Mouse (Mus musculus): ENCODE measurements around the gene Olfr155. TPM values are rescaled to one million over a fixed set of nuclear protein-coding genes. Genes with fewer than 3 reads are reported as not detected.

Gene Olfr155
- polyA plus RNA-seq, 1 experiment from 2014 or later, result not detected

DNA sequence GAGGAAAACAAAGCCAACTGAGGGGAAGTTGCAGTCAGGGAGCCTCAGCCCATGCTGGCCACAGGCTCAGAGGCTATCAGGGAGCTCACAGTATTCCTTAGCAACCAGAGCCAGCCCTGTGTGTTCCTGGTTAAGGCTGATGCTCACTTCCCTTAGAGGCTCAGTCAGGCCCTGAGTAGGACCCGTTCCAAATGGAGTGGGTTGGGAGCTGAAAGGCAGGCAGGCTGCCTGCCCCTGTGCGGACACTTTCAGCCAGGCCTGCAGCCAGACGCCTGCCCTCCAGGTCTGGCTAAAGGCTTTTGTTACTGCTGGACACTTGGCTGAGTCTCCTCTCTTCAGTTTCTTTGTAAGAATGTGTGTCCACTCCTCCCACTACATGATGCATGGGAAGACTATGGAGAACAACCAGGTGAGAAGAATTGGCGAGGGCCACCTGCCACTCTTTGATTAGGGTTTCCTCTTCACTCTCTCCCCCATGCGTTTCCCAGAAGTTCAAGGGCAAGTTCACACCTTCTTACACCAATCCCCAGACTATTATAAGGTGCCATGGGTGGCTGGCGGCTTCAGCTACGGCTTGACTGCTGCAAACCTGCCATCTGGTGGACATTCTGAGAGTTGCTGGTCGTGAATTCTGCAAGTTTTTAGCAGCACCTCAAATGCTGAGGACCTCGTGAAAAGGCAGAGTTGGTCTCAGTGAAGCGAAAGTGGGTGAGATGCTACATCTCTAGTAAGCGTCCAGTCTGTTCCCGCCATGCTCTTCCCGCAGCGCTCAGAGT is 9.6 kb downstream of the Olfr155 start:
- ATAC-seq, result no peak
- TF ChIP-seq CTCF (IDR thresholded peaks at IDR 0.05), result peak; percentile 81
- in situ Hi-C loops (cut with MboI; ENCODE audit: low pct_unique_long_range_greater_than_20kb), result no loop called here
- DNase-seq (ENCODE audit: low read depth, low spot score), result no peak
- H3K27me3 ChIP-seq, result peaks cover 5% of the 10 kb centered on the region
- CTCF ChIA-PET, result interaction anchor here (1.6 kb wide), 1 partner anchor 235 kb away, joined by 3 read pairs; no protein-coding TSS in a partner anchor
- POLR2A ChIA-PET, result interaction anchor here (0.5 kb wide), 1 partner anchor 371 kb away, joined by 3 read pairs; no protein-coding TSS in a partner anchor

DNA sequence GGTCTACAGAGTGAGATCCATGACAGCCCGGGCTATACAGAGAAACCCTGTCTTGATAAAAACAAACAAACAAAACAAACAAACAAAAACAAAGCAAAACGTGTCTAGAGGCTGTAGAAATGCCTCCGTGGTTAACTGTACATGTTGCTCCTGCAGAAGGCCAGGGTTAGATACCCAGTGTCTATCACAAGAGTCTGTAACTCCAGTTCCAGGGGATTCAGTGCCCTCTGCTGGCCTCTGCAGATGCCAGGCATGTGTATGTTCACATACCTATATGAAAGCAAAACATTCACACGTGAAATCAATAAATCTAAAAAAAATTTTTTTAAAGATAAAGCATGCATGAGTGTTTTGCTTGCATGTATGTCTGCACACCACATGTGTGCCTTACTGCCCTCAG is 11.9 kb downstream of the Olfr155 start:
- TF ChIP-seq CTCF (IDR thresholded peaks at IDR 0.05), result no peak
- no peaks in the 10 kb centered on the region for H3K27me3 ChIP-seq
- ChIA-PET CTCF (interaction anchor here (1.8 kb wide), 1 partner anchor 100 kb away, joined by 7 read pairs; no protein-coding TSS in a partner anchor), POLR2A (no interaction called here)
- ATAC-seq (no peak), DNase-seq (ENCODE audit: low read depth, low spot score) (no peak)
- in situ Hi-C loops (cut with MboI; ENCODE audit: low pct_unique_long_range_greater_than_20kb), result no loop called here

DNA sequence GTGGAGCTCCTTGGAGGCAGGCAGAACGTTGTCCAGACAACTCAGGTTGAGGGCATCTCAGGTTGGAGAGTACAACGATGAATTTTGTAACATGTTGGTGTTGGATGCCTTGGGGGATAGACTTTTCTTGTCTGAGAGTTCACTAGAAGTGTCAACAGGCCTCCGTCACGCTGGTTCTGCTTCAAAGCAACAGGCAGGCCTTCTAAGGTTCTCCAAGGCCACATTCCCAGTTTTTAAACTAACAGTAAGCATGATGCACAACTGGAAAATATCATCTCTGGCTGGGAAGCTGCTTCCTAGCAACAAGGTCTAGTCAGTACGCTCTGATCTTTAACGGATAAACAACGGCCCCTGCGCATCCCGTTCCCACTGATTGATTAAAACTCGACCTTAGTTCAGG is 18.5 kb downstream of the Olfr155 start:
- in situ Hi-C loops (cut with MboI; ENCODE audit: low pct_unique_long_range_greater_than_20kb), result loop anchor here (5.0 kb wide), 2 partner anchors 98 to 123 kb away; partner anchors contain the start of gene Olfr159
- ChIA-PET CTCF (no interaction called here), POLR2A (no interaction called here)
- ATAC-seq (no peak), DNase-seq (ENCODE audit: low read depth, low spot score) (no peak)
- TF ChIP-seq CTCF (IDR thresholded peaks at IDR 0.05), result no peak
- H3K27me3 ChIP-seq, result no peaks in the 10 kb centered on the region

DNA sequence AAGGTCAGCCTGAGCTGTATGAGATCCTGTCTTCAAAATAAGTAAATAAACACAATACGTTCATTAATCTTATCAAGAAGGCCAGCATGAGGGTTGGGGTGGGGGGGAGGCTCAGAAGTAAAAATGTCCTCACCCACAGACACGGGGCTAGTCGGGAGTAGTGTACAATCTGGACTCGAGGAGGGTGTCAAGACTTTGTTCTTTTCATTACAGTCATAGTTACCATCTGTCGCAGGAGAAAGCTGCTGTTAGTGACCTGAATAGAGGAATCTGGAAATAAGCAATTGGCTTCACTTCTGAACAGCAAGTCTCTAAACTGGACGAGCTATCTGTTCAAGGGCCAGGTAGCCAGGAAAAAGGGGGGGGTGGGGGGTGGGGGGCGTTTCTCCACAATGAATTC is 23.1 kb downstream of the Olfr155 start:
- in situ Hi-C loops (cut with MboI; ENCODE audit: low pct_unique_long_range_greater_than_20kb), result loop anchor here (5.0 kb wide), 1 partner anchor 102 kb away; the partner anchor contains the start of gene Olfr159
- no peak for DNase-seq (ENCODE audit: low read depth, low spot score)
- POLR2A ChIA-PET, result no interaction called here
- CTCF ChIA-PET, result interaction anchor here (1.2 kb wide), 1 partner anchor 130 kb away, joined by 3 read pairs; no protein-coding TSS in a partner anchor
- no peak for TF ChIP-seq CTCF (IDR thresholded peaks at IDR 0.05)
- no peak for ATAC-seq
- no peaks in the 10 kb centered on the region for H3K27me3 ChIP-seq

DNA sequence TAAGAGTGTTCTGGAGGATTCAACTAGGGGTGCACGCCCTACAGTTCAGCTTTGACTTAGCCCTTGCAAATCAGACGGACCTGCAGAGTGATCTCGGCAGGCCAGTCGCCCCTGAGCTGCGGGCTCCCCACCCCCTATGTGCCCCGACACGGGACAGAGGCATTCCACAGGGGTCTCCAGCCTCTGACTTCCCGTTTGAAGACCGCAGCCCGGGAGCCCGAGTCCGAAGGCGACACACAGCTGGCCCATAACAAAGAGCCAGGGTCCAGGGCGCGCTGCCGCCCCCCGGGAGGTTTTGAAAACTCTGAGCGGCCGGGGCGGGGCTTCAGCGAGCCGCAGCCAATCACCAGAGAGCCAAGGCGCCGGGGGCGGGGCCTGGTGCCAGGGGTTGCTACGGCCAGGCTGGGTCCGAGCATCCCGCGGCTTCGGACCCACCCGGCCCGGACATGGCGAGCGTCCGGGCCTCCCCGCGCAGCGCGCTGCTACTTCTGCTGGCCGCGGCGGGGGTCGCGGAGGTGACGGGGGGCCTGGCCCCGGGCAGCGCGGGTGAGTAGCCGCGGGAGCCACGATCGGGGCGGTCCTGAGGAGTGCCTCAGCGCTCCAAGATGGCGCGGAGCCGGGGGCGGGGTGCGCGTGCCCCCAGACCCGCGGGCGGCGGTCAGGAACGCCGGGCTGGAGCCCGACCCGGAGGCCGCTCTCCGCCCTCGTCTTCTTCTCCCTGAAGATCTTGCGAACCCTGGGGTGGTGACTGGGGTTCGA is 24.0 kb downstream of the Olfr155 start, which contains the start of gene Reck:
Gene Reck (plus strand): TSS at position 371 of the 759 bp plus-strand sequence.
- CTCF ChIA-PET, result interaction anchor here (1.1 to 1.2 kb wide), 2 partner anchors 31 to 130 kb away, joined by 3 read pairs; no protein-coding TSS in a partner anchor
- no peak for TF ChIP-seq CTCF (IDR thresholded peaks at IDR 0.05)
- H3K27me3 ChIP-seq, result no peaks in the 10 kb centered on the region
- peak; percentile 90 for ATAC-seq
- DNase-seq (ENCODE audit: low read depth, low spot score), result peak; percentile 3
- POLR2A ChIA-PET, result no interaction called here
- in situ Hi-C loops (cut with MboI; ENCODE audit: low pct_unique_long_range_greater_than_20kb), result no loop called here

DNA sequence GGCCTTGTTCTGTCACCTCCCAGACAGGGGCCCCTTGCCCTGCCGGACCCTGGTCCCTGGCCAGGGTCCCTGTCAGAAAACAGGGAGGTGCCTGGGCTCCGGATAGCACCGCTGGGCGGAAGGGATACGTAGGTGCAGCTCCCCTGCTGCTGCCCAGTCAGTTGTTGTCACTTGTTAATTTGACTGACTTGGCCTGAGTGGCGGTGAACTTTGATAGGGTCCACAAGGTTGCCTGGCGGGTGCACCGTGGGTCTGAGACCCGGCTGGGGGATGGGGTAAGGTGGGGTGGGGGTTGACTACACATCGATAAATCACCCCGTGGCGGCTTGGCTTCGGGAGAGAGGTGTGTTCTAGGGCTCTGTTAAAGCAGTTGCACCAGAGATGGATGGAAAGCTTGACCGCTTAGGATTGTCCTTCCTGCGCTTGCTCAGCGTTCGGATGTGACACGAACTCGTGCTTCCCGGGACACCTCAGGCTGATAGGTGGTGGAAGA is 24.6 kb downstream of the Olfr155 start:
- ChIA-PET POLR2A (no interaction called here), CTCF (interaction anchor here (1.1 kb wide), 1 partner anchor 31 kb away, joined by 3 read pairs; no protein-coding TSS in a partner anchor)
- ATAC-seq, result peak; percentile 38
- TF ChIP-seq CTCF (IDR thresholded peaks at IDR 0.05), result no peak
- no peak for DNase-seq (ENCODE audit: low read depth, low spot score)
- no peaks in the 10 kb centered on the region for H3K27me3 ChIP-seq
- in situ Hi-C loops (cut with MboI; ENCODE audit: low pct_unique_long_range_greater_than_20kb), result no loop called here

DNA sequence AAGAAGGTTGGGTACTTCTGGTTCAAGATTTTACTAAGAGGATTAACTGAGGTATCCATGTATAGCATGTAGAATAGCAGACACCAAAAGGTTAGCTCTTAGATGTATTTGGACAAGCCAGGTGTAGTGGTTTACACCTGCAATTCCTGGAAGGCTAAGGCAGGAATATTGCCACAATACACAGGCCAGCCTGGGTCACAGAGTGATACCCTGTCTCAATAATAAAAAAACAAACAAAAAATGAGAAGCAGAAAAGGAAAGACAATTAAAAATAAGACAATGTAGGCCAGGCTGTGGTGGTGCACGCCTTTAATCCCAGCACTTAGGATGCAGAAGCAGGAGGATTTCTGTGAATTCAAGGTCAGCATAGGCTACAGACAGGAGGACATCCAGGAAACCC is 25.9 kb downstream of the Olfr155 start:
- CTCF ChIA-PET, result no interaction called here
- no peak for DNase-seq (ENCODE audit: low read depth, low spot score)
- ATAC-seq, result no peak
- POLR2A ChIA-PET, result no interaction called here
- no peak for TF ChIP-seq CTCF (IDR thresholded peaks at IDR 0.05)
- no peaks in the 10 kb centered on the region for H3K27me3 ChIP-seq
- in situ Hi-C loops (cut with MboI; ENCODE audit: low pct_unique_long_range_greater_than_20kb), result no loop called here

DNA sequence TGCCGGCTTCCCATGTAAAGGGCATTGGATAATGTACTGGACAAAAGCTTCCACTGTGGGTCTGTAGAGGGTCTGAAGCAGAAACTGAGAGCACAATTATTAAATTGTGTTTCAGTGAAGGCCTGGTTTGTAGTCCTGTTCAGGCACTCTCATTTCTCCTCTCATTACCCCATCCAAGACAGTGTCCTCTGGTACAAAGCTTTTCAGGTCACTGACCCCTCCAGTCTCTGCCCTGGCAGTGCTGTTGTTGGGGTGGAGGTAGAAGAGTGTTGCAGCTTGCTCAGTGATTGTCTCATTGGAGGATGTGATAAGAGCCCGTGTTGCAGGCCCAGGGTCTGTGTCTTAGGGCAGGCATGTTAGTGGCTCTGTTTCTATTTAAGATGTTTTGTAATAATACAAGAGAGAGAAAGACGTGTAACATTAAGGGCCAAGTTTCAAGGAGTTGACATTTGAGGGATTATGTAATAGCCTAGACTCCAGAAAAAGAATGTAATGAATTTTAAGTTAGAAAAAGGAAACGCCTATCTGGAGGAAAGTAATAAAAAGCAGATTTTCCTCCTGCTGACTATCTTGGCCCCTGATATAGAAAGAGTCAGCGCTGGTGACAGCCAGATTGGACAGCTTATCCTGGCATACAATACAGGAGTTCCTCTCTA is 26.9 kb downstream of the Olfr155 start:
- ChIA-PET POLR2A (no interaction called here), CTCF (interaction anchor here (1.3 kb wide), 1 partner anchor 13 kb away, joined by 3 read pairs; no protein-coding TSS in a partner anchor)
- DNase-seq (ENCODE audit: low read depth, low spot score), result no peak
- in situ Hi-C loops (cut with MboI; ENCODE audit: low pct_unique_long_range_greater_than_20kb), result no loop called here
- no peak for TF ChIP-seq CTCF (IDR thresholded peaks at IDR 0.05)
- no peaks in the 10 kb centered on the region for H3K27me3 ChIP-seq
- no peak for ATAC-seq

DNA sequence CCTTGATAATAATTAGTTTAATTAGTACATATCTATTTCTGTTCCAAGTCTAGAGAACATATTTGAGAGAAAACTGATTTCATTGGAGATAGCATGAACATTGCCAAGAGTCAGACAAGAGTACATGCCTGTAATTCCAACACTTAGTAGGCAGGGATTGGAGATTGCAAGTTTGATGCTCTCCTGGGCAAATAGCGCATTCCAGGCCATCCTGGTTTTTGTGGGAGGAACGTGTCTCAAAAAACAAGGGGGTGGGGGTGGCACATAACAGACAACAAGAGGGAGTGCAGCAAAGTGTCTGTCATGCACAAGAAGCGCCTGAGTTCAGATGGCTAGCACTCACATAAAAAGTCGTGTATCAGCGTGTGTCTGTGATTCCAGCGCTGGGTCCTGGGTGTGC is 28.2 kb downstream of the Olfr155 start:
- ChIA-PET POLR2A (no interaction called here), CTCF (interaction anchor here (1.3 kb wide), 1 partner anchor 12 kb away, joined by 3 read pairs; no protein-coding TSS in a partner anchor)

DNA sequence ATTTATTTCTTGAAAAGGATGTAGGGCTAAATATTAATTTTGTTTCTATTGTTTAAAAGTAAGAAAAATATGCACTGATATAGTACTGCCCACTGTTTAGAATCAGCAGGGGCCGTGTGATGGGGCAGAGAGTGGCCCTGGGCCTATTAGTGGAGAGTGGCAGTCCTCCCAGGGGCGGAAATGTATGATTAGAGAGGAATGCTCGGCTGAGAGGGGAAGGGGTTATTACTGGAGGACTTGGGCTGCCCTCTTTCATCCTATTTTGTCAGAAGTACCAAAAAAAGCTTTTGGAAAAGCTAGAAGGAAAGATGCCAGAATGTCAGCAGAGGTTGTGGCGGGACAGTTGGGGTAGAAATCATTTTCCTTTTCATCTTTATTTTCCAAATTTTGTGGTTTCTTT is 32.8 kb downstream of the Olfr155 start:
- no peaks in the 10 kb centered on the region for H3K27me3 ChIP-seq
- in situ Hi-C loops (cut with MboI; ENCODE audit: low pct_unique_long_range_greater_than_20kb), result no loop called here
- no peak for ATAC-seq
- DNase-seq (ENCODE audit: low read depth, low spot score), result no peak
- TF ChIP-seq CTCF (IDR thresholded peaks at IDR 0.05), result no peak
- ChIA-PET POLR2A (no interaction called here), CTCF (no interaction called here)

More for the DNA sequence above, 28.2 kb downstream of the Olfr155 start:
- in situ Hi-C loops (cut with MboI; ENCODE audit: low pct_unique_long_range_greater_than_20kb), result no loop called here
- DNase-seq (ENCODE audit: low read depth, low spot score) (no peak), ATAC-seq (no peak)
- no peaks in the 10 kb centered on the region for H3K27me3 ChIP-seq
- no peak for TF ChIP-seq CTCF (IDR thresholded peaks at IDR 0.05)
